Mouse (Mus musculus): ENCODE measurements around the gene Insc.

GRCm38 (mm10) chr7:114892618-114893257 is 149.2 kb downstream of the Insc start:
- TF ChIP-seq POLR2A (IDR thresholded peaks at IDR 0.05; ENCODE audit: low read depth, low read length) (no peak), CTCF (conservative IDR thresholded peaks at IDR 0.05; ENCODE audit: insufficient read depth, insufficient read length, low read depth, low read length) (no peak)
